Mouse (Mus musculus): ENCODE measurements at regions not wholly inside any gene's neighbourhood (a gene's known extent, or its start where the extent isn't known, plus 50 kb on each side); places are given as distances from the start of the nearest gene placed in this dataset.
A peak's percentile ranks its signal among the peaks of the same experiment; 100 is the strongest.

- H3K4me1 ChIP-seq (replicated peaks; ENCODE audit: control insufficient read depth, insufficient read depth, low read length) = peaks cover 3% of the 10 kb centered on the region; the same call in 1 of the 2 replicates
- H3K4me2 ChIP-seq (ENCODE audit: low read length) = no peak overlapping the region
- 52% methylated on average over 3 of the region's 3 CpGs for WGBS
- no peak overlapping the region for H3K4me3 ChIP-seq (replicated peaks; ENCODE audit: low read length)
- no peak for ATAC-seq
- H3K27me3 ChIP-seq (replicated peaks; ENCODE audit: control insufficient read depth, insufficient read depth, low read length) = no peaks in the 10 kb centered on the region
- no peak overlapping the region for H3K9ac ChIP-seq (replicated peaks; ENCODE audit: low read depth, low read length)
- H3K27ac ChIP-seq (ENCODE audit: low read length) = no peak overlapping the region
- H3K9me3 ChIP-seq (ENCODE audit: control insufficient read depth, low read length) = no peaks in the 10 kb centered on the region
- no peaks in the 10 kb centered on the region for H3K36me3 ChIP-seq (ENCODE audit: control insufficient read depth, insufficient read depth)
Observed at GRCm38 (mm10) chr5:47773354-47773743, 209.6 kb upstream of the Slit2 start.

GRCm38 (mm10) chr5:47780861-47781260 lies 202.1 kb upstream of the Slit2 start:
- no peak overlapping the region for H3K4me3 ChIP-seq (replicated peaks; ENCODE audit: low read length)
- no peaks in the 10 kb centered on the region for H3K4me1 ChIP-seq (replicated peaks; ENCODE audit: control insufficient read depth, insufficient read depth, low read length)
- no peak for ATAC-seq
- no peak overlapping the region for H3K9ac ChIP-seq (replicated peaks; ENCODE audit: low read depth, low read length)
- H3K27ac ChIP-seq (ENCODE audit: low read length) = no peak overlapping the region
- no peak overlapping the region for H3K4me2 ChIP-seq (ENCODE audit: low read length)
- H3K36me3 ChIP-seq (ENCODE audit: control insufficient read depth, insufficient read depth) = no peaks in the 10 kb centered on the region
- H3K27me3 ChIP-seq (replicated peaks; ENCODE audit: control insufficient read depth, insufficient read depth, low read length) = no peaks in the 10 kb centered on the region
- H3K9me3 ChIP-seq (ENCODE audit: control insufficient read depth, low read length) = no peaks in the 10 kb centered on the region
- WGBS = 90% methylated on average over 2 of the region's 2 CpGs

- H3K4me1 ChIP-seq (replicated peaks; ENCODE audit: control insufficient read depth, insufficient read depth, low read length) = no peaks in the 10 kb centered on the region
Observed at GRCm38 (mm10) chr5:47781608-47782007, 201.3 kb upstream of the Slit2 start.

GRCm38 (mm10) chr5:47794639-47795272 lies 188.2 kb upstream of the Slit2 start:
- WGBS = 71% methylated on average over 6 of the region's 6 CpGs
- Histone ChIP-seq H3K9ac (replicated peaks; ENCODE audit: low read depth, low read length) (no peak overlapping the region), H3K9me3 (ENCODE audit: control insufficient read depth, low read length) (no peaks in the 10 kb centered on the region), H3K27ac (ENCODE audit: low read length) (no peak overlapping the region), H3K4me1 (replicated peaks; ENCODE audit: control insufficient read depth, insufficient read depth, low read length) (peaks cover 3% of the 10 kb centered on the region), H3K27me3 (replicated peaks; ENCODE audit: control insufficient read depth, insufficient read depth, low read length) (no peaks in the 10 kb centered on the region), H3K36me3 (ENCODE audit: control insufficient read depth, insufficient read depth) (no peaks in the 10 kb centered on the region), H3K4me3 (replicated peaks; ENCODE audit: low read length) (no peak overlapping the region), H3K4me2 (ENCODE audit: low read length) (no peak overlapping the region)
- ATAC-seq = peak; percentile 87

More at GRCm38 (mm10) chr5:47781608-47782007, 201.3 kb upstream of the Slit2 start:
- no peak for ATAC-seq
- H3K27me3 ChIP-seq (replicated peaks; ENCODE audit: control insufficient read depth, insufficient read depth, low read length) = no peaks in the 10 kb centered on the region
- H3K4me3 ChIP-seq (replicated peaks; ENCODE audit: low read length) = no peak overlapping the region
- no peak overlapping the region for H3K9ac ChIP-seq (replicated peaks; ENCODE audit: low read depth, low read length)
- H3K36me3 ChIP-seq (ENCODE audit: control insufficient read depth, insufficient read depth) = no peaks in the 10 kb centered on the region
- no peaks in the 10 kb centered on the region for H3K9me3 ChIP-seq (ENCODE audit: control insufficient read depth, low read length)
- WGBS = 83% methylated on average over 5 of the region's 5 CpGs
- H3K27ac ChIP-seq (ENCODE audit: low read length) = no peak overlapping the region
- H3K4me2 ChIP-seq (ENCODE audit: low read length) = no peak overlapping the region

GRCm38 (mm10) chr5:47795273-47795672 lies 187.7 kb upstream of the Slit2 start:
- no peak for ATAC-seq
- Histone ChIP-seq H3K27me3 (replicated peaks; ENCODE audit: control insufficient read depth, insufficient read depth, low read length) (no peaks in the 10 kb centered on the region), H3K4me1 (replicated peaks; ENCODE audit: control insufficient read depth, insufficient read depth, low read length) (peaks cover 3% of the 10 kb centered on the region), H3K9me3 (ENCODE audit: control insufficient read depth, low read length) (no peaks in the 10 kb centered on the region), H3K27ac (ENCODE audit: low read length) (no peak overlapping the region), H3K4me3 (replicated peaks; ENCODE audit: low read length) (no peak overlapping the region), H3K4me2 (ENCODE audit: low read length) (no peak overlapping the region), H3K9ac (replicated peaks; ENCODE audit: low read depth, low read length) (no peak overlapping the region), H3K36me3 (ENCODE audit: control insufficient read depth, insufficient read depth) (no peaks in the 10 kb centered on the region)
- WGBS = 81% methylated on average over 3 of the region's 3 CpGs

GRCm38 (mm10) chr5:47820936-47821335 lies 162.0 kb upstream of the Slit2 start:
- no peaks in the 10 kb centered on the region for H3K4me1 ChIP-seq (replicated peaks; ENCODE audit: control insufficient read depth, insufficient read depth, low read length)
- no peak overlapping the region for H3K9ac ChIP-seq (replicated peaks; ENCODE audit: low read depth, low read length)
- H3K27me3 ChIP-seq (replicated peaks; ENCODE audit: control insufficient read depth, insufficient read depth, low read length) = no peaks in the 10 kb centered on the region
- no peaks in the 10 kb centered on the region for H3K9me3 ChIP-seq (ENCODE audit: control insufficient read depth, low read length)
- no peak overlapping the region for H3K4me3 ChIP-seq (replicated peaks; ENCODE audit: low read length)
- no peak overlapping the region for H3K4me2 ChIP-seq (ENCODE audit: low read length)
- peak; percentile 87 for ATAC-seq
- no peaks in the 10 kb centered on the region for H3K36me3 ChIP-seq (ENCODE audit: control insufficient read depth, insufficient read depth)
- H3K27ac ChIP-seq (ENCODE audit: low read length) = no peak overlapping the region
- WGBS = 74% methylated on average over 1 of the region's 1 CpGs

GRCm38 (mm10) chr5:47837998-47838397 lies 144.9 kb upstream of the Slit2 start:
- no peaks in the 10 kb centered on the region for H3K9me3 ChIP-seq (ENCODE audit: control insufficient read depth, low read length)
- no peaks in the 10 kb centered on the region for H3K4me1 ChIP-seq (replicated peaks; ENCODE audit: control insufficient read depth, insufficient read depth, low read length)
- no peaks in the 10 kb centered on the region for H3K27me3 ChIP-seq (replicated peaks; ENCODE audit: control insufficient read depth, insufficient read depth, low read length)
- H3K36me3 ChIP-seq (ENCODE audit: control insufficient read depth, insufficient read depth) = no peaks in the 10 kb centered on the region
- no peak overlapping the region for H3K4me3 ChIP-seq (replicated peaks; ENCODE audit: low read length)
- H3K27ac ChIP-seq (ENCODE audit: low read length) = no peak overlapping the region
- 70% methylated on average over 3 of the region's 3 CpGs for WGBS
- no peak overlapping the region for H3K4me2 ChIP-seq (ENCODE audit: low read length)
- ATAC-seq = peak; percentile 59
- H3K9ac ChIP-seq (replicated peaks; ENCODE audit: low read depth, low read length) = no peak overlapping the region

- peak; percentile 74 for ATAC-seq
- Histone ChIP-seq H3K4me2 (ENCODE audit: low read length) (no peak overlapping the region), H3K27me3 (replicated peaks; ENCODE audit: control insufficient read depth, insufficient read depth, low read length) (no peaks in the 10 kb centered on the region), H3K4me3 (replicated peaks; ENCODE audit: low read length) (no peak overlapping the region), H3K9ac (replicated peaks; ENCODE audit: low read depth, low read length) (no peak overlapping the region), H3K4me1 (replicated peaks; ENCODE audit: control insufficient read depth, insufficient read depth, low read length) (peaks cover 3% of the 10 kb centered on the region; the same call in 1 of the 2 replicates), H3K27ac (ENCODE audit: low read length) (no peak overlapping the region), H3K36me3 (ENCODE audit: control insufficient read depth, insufficient read depth) (no peaks in the 10 kb centered on the region), H3K9me3 (ENCODE audit: control insufficient read depth, low read length) (no peaks in the 10 kb centered on the region)
- WGBS = 3% methylated on average over 5 of the region's 5 CpGs
Observed at GRCm38 (mm10) chr5:47869701-47870100, 113.2 kb upstream of the Slit2 start.
